Mouse (Mus musculus): ENCODE data around the gene Pbx1.

Pbx1 gene

DNA sequence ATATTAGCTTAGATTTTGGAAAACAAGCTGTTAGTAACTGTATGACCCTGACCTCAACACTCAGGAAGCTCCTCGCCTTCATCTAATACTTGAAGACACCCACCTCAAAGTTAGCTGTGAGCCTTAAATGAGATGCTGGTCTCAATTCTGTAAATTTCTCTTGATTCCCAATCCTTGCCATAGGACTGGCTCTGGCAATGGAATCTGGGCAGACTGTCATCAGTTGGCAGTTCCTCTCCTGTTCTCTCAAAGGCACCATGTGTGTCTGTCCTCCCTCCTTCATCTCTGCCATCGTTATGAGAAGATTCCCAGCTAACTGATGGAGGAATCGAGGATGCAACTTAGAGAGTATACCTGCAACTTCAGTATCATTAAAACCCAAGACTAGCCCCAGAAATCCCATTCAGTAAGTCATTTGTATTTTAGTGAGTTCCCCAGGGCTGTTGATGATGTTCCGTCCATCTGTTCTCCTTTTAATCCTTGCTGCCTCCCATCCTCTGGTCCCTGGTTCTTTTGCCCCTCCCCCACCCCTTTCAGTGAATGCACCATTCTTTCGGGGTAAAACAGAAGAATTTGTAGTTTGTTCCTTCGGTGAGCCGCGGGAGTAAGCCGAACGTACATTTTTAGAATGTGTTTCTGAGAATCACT is 353.2 kb downstream of the Pbx1 start:
- no peak for DNase-seq (ENCODE audit: low read depth)

DNA sequence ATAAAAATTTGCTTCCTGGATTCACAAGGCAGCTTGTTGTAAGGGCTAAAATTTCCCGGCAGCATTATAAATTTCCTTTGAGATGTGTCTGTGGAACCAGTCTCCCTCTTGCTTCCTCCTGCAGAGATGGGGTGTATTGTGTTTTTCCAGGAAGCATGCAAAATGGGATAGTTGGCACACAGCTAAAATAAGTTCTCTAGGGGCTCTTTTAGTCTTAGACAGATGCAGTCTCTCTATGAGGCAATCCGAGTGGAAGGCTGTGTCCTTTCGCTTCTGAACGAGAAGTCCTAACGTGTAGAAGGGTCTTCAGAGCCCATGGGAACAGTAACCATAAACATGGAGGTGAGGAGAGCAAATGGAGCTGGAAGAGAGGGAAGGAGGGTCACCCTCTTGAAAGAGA is 360.1 kb downstream of the Pbx1 start:
- no peak for DNase-seq (ENCODE audit: low read depth)

DNA sequence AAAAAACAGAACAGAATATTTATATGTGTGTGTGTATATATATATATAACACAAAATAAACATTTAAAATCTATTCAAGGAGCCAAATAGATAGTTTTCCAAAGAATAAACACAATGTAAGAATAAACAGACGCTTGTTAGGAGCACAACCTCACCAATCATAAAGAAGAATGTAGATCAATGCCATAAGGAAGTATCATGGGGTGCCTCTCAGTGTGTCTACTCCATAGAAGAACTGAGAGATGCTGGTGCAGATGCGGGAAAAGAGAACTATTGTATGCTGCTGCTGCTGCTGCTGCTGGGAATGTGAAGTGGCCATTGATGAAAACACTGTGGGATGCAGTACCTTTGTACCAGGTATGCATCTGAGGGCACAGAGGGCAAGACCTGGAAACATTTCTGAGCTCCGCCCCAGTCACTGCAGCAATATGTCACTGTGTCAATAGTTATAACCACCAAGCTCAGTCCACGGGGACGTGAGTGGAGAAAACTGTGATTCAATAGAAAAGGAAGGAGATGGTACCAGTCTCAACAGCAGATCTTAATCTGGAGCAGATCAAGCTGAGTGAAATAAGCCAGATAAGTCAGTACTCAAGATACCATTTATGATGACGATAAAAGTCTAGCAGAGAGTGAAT is 361.7 kb downstream of the Pbx1 start:
- DNase-seq (ENCODE audit: low read depth), result no peak

DNA sequence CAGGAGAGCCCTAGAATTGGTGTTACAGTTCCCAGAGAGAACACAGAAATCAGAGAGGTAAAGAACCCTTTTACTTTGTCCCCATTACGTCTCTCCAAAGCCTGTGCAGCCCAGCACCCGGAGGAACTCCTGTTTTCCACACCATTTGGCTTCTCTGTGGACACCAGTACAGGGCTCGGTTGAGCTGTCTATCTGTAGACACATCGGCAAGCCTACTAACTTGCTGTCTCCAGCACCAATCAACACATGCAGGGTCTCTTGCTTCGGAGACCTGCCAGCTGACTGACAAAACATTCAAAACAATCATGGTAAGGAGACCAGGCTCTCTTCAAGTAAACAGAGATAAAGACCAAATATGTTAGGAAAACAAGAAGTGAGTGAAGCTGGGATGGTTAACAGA is 362.3 kb downstream of the Pbx1 start:
- DNase-seq (ENCODE audit: low read depth), result no peak
